Mouse (Mus musculus): ENCODE measurements around the gene Arpp21. TPM values are rescaled to one million over a fixed set of nuclear protein-coding genes. Genes with fewer than 3 reads are reported as not detected.

Arpp21 gene
- polyA plus RNA-seq (2015; fragmentation: Illumina TruSeq; extraction: RNeasy Lipid Tissue Mini Kit (QIAGEN cat#74804); ENCODE audit: insufficient read depth, low read depth, low replicate concordance), result not detected

DNA sequence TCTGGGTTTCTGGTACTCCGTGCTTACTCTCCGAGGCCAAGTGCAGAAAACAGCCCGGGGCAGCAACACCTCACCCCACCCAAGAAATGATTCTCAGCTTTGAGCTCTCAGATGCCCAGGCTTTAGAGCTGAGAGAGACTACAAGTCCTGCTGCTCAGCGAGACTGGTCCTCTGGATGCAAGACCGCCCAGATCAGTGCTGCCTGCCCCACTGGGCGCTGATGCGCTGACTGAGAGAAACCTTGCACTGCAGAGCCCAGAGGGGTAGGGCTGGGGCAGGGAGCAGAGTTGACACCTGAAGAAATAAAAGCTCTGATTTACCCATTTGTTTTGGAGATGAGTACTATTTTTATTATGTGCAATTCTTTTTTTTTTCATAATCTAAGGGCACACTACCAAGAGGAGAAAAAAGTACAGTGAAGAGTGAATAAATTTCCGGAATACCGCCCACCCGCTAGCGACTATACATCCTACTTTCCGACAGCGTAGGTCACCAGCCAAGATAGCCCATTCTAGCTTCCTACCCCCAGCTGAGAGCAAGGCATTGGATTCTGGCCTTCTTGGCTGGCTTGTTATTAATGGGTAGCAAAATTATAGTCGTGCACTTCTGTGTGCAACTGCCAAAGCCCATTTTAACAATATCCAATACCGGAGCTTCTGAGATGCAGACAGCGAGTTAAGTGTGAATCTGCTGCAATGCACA is at the start of gene Arpp21:
Gene Arpp21, minus strand, starts transcription at position 243 of the 702 bp plus-strand sequence.

